Mouse (Mus musculus): ENCODE results near the gene Fggy.

DNA sequence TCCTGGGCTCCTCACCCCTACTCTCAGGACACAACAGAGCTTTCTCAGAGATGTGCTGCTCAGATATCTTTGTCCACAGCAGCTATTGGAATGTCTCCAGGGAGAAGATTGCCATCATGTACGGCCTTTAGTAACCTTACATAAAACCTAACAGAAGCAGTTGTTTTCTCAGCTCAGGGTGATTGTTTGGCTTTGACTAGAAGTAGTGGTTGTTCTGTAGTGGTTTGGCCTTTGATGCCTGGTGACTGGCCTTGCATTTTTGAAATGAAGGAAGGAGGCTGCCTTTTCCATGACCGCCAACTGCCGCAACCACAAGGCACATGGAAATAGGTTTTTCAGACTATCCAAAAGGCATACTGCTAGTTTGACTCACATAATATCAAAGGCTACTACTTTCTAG lies 63.7 kb downstream of the Fggy start:
- TF ChIP-seq CTCF (IDR thresholded peaks at IDR 0.05; ENCODE audit: low read depth) (no peak), EP300 (IDR thresholded peaks at IDR 0.05; ENCODE audit: low read depth) (no peak)
